Mouse (Mus musculus): Measurements from ENCODE around the gene Mga. TPM values are rescaled to one million over a fixed set of nuclear protein-coding genes. Genes with fewer than 3 reads are reported as not detected.

Mga gene
- 10 to 100 TPM; 65.6 to 80.5 TPM for total RNA-seq (2021)

DNA sequence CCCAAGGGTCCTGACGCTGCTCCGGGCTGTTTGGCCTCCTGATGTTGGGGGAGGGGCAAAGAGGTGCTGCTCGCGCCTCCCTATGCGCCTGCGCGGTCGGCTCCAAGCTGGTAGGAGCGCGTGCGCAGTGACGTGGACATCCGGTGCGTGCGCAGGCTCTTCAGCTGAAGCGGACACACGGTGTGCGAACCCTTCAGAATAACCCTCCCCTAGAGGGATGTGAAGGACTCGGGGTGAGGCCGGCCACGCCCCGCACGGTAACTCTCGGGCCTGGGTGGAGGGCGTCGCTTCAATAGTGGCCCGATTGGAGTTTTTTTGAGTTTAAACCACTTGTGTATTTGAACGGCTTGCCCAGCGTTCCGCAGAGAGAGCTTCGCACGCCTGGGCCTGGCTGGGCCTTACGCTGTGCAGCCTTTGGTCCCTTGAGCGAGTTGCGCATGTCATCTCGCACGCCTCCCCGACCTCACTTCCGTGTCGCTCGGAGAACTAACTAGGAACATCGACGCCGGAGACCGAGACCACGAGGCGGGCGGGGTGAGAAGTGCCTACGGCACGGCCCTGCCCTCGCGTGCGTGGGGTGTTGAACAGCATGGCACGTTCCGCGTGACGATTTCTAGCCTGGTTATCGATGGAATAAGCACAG, at the start of gene Mga:
Gene Mga (plus strand): TSS at position 139 of the 643 bp plus-strand sequence.
- DNase-seq: peak; percentile 91 to 92

DNA sequence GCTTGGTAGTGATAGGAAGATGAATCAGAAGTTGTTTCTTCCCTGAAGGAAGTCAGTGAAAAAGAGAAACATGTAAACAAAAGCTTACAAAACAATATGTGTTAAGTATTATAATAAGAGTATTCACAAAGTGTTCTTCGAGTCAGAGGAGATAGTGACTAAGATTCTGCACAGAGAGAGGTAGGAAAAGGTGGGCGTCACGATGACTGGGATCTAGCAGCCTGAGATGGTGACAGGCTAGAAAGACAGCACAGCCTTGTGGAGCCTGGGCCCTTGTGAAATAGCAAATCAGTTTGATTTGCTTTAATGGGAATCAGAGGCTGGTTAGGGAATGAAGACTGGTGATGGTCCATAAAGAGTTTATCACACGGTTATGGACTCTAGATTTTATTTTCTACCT, 43.2 kb upstream of the Mga start:
- no peak for DNase-seq

DNA sequence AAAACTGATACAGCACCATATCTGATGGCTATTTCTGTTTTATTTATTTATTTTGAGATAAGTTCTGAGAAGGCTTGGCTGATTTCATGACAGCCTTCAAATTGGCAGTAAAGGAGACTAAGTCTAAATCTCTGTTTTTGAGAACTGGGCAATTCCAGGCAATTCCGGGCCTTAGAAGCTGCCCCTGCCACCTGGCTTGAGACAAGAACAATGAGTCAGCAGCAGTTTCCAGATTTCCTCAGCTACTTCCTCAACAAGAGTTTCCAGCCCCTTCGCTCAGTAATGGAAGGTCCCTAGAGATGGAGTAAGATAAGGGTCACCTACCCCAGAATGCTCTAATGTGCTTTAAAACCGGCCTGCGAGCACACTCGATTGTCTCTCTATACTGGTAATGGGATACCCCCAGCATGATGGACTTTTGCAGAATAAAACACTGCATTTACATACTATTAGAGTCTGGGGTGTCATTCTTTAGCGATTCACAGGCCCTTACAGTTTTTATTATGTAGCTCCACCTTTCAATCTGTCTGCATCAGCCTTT, 41.6 kb upstream of the Mga start:
- DNase-seq: no peak

DNA sequence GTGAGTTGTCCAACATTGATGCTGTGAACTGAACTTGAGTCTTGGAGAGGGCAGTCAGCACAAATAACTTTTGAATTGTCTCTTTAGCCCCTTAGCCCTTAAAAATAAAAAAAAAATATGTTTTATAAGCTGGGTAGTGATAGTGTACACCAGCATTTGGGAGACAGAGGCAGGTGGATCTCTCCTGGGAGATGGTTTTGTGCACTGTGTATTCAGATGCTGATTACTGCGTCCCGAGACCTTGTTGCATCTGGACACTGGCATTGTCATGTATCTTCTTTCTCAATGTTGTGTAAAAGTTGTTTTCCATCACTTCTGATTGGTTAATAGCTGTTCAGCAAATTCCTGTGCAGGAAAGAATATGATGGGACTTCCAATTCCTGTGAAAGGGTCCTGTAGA, 39.7 kb upstream of the Mga start:
- DNase-seq: no peak

DNA sequence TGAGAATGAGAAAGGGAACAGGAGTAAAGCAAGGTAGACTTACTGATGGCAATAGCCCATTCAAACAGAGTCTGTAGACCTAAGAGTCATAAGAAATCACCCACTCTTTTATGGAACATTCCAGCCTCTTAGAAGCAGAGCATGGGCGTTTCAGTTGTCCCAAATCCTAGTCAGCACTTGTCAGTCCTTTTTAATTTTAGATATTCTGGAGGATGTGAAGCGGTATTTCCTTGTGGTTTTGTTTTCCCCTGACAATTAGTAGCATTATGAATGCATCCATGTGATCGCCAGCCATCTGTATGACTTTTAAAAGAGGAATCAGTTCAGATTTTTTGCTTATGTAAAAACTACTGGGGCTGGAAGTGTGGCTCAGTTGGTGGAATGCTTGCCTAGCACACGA, 32.5 kb upstream of the Mga start:
- DNase-seq: peak in 1 of 2 experiments; percentile 7

DNA sequence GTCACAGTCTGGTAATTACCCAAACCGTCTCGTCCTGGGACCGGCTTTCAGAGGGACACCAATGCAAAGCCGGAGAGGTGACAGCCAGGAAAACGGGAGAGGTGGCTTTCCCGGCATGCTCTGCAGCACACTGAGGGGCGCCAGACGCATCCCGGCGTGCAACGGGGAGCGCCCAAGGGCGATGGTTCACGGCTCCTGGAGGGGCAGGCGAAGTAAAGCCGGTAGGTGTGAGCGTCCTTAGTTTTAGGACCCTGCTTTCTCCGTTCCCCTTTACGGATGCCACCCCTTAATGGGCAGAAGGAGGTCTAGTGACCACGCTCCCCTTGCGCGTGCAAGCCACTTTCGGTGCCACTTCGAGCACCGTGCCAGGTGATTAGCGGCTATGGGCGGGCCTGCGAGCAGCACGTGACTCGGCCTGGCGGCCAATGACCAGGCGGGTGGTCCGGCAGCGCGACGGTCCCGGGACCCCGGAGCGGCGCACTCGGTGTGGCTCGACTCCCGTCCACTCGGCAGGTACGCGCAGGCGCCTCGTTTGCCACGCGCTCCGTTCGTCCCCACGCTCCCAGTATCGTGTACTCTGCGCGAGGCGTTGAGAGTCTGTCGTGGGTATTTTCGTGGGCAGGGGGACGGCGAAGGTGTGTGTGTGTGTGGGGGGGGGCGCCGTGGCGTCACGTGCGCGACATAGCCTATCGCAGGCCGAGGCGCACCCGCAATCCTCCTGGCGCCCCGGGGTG, 24.5 kb upstream of the Mga start:
- DNase-seq: peak; percentile 78 to 80

DNA sequence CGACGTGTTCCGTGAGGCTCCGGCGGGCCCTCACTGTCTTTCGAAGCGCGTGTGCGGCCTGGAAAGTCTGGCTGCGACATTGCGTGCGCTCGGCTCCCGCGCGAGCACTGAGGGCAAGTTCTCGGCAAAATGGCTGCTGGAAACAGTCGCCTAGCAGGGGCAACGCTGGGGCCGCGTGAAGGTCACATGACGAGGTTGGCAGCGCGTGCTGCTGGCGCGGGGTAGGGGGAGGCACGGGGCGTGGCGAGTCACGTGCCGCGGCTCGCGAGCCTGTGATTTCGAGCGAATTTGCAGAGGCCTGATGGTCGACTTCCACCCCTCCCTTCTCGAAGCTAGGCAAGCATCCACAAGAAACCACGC, 23.9 kb upstream of the Mga start:
- peak; percentile 87 to 90 for DNase-seq

DNA sequence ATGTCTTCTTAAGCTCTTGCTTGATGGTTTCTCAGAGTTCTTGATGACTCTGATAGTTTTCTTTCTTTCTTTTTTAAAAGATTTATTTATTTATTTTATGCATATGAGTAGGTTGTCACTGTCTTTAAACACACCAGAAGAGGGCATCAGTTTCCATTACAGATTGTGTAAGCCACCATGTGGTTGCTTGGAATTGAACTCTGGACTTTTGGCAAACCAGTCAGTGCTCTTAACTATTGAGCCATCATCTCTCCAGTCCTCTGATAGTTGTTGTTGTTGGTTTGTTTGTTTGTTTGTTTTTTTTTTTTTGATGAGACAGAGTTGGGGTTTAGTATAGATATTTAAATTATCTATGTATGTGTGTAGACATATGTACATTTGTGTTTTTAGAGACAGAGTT, 21.0 kb upstream of the Mga start:
- DNase-seq: no peak

DNA sequence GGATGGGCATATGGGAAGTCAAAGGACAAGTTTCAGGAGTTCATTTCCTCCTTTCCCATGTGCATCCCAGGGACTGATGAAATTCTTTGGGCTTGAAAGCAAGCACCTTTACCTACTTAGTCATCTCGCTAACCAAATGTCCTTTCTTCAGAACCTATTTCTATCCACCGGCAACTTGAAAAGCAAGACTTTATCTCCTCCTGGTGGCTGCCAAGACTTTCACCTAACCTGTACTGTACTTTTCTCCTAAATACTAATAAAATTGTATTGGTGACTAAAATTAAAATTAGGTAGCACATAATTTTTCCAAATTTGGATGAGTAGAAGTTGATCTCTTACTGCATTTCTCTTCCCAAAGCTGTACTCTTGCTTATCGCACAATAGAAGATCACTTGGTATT, 9.8 kb upstream of the Mga start:
- DNase-seq: no peak

DNA sequence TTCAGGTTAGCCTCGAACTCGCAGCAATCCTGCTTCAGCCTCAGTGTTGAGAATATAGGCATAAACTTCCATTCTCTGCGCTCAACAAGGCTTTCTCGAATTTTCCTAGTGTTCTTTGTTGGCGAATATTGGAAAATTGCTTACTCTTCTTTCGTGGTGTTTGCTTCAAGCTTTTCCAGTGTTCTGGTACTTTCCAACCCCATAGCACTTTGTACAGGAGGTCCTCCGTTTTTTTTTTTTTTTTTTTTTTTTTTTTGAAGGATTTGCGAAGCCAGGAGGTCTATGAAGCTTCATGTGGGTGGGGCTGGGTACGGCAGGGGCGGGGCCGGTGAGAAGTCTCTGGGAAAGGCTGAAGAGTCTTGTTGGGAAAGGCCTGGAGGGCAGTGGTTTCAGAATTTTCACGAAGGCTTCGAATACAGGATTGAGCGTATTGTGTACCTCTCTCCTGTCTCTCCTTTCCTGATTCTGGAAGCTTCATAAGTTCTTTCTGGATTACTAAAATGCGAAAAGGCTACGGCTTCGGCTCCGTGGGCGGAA, 407 bp upstream of the Mga start:
- no peak for DNase-seq

DNA sequence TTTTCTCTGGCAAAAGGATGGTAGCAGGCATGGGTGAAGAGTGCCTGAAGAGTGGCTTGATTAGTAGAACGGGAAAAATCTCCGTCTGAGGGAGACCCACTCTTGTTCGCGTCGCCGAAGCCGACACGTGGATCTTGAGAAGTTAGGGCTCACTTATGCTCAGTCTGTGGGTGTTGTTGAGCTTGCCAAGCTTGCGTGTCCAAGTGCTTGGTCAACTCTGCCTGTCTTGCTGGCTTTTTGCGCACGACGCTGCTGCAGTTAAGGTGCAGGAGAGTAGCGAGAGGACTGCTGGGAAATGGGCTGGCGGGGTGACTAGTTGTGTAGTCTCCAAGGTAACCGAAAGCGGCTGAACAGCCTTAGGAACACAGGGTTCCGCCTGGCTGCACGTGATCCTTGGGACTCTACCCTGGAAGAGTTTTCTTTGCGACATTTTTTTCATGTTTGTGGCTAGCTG, 1.1 kb downstream of the Mga start:
- DNase-seq: peak; percentile 47 to 57

DNA sequence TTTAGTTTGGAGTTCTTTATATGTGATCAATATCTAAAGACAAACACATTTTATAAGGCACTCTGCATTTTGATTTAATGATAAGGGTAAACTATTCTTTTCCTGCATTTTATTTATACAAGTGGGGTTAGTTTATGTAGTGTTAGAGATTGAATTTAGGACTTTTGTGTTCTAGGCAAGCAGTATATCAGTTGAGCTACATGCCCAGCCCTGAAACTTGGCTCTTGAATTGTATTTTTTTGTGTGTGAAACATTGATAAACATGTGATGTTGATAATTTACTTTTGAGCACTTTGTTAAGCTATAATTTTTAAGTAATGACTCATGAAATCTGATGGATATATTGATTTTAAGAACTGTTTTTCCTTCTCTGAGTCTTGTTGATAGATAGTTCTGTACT, 19.0 kb downstream of the Mga start:
- DNase-seq: no peak

DNA sequence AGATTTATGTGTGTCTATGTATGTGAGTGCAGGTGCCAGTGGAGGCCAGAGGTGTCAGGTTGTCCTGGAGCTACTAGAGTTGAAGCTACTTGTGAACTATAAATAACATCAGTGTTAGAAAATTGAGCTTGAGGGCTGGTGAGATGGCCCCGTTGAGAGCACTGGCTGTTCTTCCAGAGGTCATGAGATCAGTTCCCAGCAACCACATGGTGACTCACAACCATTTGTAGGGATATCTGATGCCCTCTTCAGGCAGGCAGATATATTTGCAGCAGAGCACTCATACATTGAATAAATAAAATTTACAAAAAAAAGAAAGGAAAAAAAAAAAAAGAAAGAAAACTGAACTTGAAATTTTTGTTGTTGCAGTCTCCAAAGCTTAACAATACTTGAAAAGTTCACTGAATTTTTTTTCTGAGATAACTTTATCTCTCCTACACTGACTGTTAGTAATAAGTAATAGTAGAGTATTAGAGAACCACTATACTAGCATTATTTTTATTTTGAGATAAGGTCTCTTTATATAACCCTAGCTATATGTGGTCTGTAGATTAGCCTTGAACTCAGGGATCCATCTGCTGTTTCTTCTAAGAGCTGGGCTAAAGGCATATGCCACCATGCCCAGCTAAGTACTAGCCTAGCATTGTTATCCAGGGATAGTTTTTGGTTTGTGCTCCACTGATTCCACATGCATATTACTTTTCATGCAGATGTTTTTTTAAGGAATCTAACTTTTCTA, 20.8 kb downstream of the Mga start:
- DNase-seq: no peak

DNA sequence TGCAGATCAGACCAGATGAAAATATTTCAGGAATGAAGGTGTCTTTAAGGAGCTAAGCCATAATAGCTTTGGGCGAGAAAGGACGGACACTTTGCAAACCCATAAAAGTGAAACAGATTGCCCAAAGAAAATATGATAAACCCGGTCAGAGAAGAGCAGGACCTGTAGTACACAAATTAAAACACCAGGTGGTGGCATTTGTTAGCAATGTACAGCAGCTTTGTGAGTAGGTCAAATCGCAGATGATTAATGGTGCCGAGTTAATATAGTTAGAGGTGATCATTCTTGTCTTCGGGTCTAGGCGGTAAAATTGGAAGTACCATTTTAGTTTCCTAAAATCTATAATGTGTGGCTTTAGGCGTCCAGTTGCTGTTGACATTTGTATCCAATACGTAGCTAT, 73.5 kb downstream of the Mga start:
- peak in 1 of 2 experiments; percentile 11 for DNase-seq

DNA sequence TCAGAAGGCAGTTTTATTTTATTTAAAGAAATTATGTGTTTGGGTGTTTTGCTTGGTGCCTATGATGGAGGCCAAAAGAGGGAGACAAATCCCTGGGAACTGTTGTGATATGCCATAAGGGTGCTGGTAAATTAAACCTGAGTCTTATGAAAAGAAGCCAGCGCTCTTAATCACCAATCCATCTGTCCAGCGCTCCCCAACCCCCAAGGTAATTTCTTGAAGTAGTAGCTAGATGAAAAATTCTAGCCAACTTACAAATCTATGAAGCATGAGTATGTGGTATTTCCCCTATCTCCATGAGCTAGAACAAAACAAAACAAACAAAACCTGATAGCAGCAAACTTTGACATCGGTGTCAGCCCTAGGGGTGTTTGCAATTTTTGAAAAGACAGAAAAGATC, 74.3 kb downstream of the Mga start:
- DNase-seq: no peak

DNA sequence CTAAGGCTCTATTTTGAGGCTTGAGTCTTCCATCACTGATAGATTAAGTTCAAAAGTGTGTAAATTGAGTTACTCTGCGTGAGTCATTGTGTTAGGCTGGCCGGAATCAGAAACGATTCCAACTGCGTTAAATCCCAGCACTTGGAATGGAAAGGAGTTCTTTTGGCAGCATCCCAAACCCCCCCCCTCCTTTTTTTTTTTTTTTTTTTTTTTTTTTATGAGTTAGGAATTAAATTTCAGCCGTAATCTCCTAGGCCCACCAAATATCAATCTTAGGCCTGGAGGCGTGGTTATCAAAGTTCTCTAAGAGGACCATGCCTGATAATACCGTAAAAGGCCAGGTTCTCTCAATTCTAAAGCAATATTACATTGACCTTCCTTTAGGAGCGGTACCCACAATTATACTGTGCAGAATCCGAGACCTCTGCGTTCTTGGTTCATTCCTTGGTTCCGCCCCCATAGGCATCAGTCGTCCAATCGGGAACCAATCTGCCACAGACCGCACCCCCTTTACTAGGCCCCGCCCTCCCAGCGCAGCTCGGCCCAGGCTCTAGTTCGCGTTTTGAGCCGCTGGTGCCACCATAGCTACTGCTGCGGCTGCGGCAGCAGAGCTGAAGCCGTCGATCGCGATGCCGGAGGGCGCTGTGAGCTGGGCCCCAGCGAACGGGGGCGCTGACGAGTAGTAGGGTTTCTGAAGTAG, 75.0 kb downstream of the Mga start:
- DNase-seq: peak; percentile 96 to 97

DNA sequence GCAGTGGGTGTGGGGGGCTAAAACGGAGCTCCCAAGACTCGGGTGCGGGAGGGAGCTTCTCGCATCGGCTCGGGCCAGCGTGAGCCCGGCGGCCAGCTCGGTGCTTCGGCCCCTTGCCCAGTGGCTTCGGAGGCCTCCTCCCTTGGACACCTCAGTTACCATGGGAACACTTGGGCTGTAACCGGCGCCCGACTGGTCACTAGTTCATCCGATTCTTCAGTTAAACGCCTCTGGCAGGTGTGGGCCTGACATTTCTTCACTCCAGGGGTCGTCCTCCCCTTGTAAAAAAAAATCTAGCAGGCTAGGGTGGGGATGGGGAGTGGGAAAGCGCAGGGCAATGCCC, 75.5 kb downstream of the Mga start, which contains the start of gene Mapkbp1:
Gene Mapkbp1 (plus strand): TSS at position 163 of the 343 bp plus-strand sequence.
- DNase-seq: no peak

DNA sequence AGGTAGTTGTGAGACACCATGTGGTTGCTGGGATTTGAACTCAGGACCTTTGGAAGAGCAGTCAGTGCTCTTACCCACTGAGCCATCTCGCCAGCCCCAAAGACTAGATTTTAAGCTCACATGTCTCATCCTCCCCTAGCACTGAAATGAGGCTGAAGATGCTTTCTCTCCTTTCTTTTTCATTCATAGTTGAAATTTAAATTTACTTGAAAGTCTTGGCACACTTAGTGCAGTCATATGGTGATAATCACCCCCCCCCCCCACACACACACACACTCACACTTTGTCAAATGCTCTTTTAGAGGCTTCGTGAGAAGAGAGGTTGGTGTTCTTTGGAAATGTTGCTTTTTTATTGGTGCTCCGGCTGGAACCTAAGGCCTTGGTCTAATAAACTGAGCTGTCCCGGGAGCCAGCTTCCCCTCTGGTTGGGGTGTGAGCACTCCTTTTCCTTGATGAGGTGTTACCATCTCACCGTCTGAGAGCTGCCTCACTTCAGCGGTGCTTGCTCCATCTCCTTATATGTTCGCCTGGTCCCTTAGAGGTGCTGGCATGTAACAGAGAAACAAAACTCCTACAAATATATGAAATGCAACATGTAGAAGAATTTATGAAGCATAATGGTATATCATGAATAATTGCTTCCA, 83.4 kb downstream of the Mga start:
- no peak for DNase-seq

DNA sequence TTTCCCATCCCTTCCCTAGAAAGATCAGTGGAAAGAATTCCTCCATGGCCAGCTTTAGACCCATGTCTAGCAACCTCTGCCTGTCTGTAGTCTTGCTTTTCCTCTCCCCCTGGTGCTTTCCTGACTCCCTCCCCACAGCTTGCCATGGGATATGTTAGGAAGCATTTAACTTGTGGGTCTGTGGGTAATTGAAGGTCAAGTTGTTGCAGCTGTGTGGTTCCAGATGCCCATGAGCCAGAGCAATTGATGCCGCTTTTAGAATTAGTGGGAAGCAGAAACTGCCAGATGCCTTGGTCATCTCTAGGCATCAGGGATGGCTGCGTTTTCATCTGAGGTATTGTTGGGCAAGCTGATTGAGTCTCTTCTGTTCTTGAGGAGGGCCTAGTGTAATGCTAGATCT, 84.6 kb downstream of the Mga start:
- no peak for DNase-seq

DNA sequence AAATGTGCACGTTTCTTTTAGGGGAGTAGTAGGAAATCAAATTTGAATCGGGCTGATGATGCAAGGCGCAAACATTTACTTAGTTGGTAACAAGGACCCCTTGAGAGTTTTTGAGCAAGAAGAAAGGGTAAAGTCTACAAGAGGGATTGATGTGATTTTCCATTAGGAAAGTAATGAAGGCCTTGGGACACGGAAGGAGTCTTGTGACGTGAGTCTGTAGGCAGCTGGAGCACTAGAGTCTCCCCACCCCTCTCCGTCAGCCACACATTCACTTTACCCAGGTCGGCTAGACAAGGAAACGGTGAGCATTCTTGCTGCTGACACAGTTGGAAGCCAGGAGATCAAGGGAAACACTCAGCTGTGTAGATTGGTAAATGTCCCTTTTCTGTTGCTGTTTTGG, 88.8 kb downstream of the Mga start:
- no peak for DNase-seq

DNA sequence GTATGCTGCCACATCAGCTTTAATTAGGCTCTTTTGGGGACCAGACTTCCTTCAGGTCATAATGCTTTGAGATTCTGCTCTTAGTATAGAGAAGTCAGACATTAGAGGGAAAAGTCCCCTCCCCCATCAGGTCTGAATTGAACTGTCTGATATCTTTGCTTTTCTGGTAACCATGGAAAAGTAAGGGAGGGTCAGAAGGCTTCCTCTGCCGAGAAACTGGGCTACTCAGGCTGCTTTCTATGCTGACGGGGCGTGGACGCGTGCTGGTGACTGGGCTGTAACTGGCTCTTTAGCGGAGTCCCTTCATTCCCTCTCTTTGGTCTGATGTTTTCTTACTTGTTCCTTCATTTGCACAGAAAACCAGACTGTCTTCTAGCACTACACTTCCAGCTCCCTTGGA, 89.3 kb downstream of the Mga start:
- no peak for DNase-seq

DNA sequence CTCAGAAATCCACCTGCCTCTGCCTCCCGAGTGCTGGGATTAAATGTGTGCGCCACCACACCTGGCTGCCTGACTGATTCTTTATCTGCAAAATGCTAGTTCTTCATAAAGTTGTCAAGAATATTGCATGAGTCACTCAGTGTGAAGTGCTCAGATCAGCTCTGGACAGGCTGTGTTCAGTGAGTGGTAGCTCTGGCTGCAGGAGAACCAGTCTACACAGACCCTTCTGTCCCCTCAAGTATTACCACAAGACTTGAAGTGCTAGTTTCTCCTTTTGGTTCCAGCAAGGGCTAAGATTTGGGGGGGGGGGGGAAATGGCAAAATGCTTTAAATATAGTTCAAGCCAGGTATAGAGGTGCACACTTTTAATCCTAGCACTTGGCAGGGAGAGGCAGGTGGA, 90.4 kb downstream of the Mga start:
- no peak for DNase-seq

Measured in layer of hippocampus, postnatal 36 days (tissue).